Mouse (Mus musculus): Measurements from ENCODE around the gene Gart.
"Not testable (repeated sequence)": the region's sequence is repeated elsewhere in the genome, so short reads cannot be mapped to it uniquely, and the experiment has no call there.

The Gart gene

DNA sequence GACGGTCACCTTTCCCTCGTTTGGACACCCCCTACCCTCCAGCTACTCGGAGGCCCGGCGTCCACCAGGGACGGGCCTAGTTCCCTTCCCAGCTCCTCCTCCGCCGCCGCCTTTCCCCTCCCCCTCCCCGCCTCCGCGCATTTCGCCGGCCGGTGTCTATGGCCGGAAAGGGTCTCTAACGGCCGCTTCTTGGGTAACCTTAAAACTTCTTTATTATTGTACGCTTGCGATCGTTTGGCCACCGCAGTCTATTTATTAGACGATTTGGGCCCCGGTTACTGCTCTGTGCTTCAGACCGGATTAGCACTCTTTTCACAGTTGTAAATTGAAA, 1.4 kb upstream of the Gart start:
- peak; percentile 73 for DNase-seq (ENCODE audit: low spot score)

DNA sequence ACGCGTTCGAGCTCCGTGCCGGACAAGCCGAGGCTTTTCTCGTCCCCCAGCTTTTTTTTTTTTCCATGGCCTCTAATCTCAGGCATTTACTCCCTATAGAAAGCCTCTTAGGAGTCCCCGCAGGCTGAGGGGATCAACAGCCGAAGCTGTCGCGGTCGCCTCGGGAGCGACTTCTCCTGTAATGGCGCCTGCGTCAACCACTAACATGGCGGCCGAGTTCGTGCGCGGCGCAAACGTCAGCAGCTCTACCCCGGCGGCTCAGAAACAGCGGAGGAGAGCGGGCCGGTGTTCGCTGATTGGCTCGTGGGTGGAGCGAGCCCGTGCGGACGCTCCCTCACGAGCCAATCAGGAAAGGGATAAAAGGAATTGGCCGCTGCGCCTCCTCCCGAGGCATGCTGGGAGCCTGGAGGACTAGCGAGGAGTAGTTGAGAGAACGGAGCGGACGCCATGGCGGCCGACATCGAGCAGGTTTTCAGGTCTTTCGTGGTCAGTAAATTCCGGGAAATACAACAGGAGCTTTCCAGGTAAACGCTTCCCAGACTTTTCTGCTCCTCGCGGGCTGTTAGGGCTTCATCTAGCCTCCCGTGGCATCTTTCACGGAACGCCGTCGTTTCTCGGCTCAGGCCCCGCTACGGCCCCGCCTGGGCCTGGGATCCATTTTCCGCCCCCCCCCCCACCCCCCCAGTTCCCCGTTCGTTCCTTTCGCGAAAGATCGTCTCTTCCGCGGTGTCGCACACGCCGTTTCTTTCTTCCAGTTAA, 888 bp upstream of the Gart start, which contains the start of gene Son:
Gene Son, plus strand, starts transcription at position 46 of the 759 bp plus-strand sequence.
- DNase-seq (ENCODE audit: low spot score) = peak; percentile 86

DNA sequence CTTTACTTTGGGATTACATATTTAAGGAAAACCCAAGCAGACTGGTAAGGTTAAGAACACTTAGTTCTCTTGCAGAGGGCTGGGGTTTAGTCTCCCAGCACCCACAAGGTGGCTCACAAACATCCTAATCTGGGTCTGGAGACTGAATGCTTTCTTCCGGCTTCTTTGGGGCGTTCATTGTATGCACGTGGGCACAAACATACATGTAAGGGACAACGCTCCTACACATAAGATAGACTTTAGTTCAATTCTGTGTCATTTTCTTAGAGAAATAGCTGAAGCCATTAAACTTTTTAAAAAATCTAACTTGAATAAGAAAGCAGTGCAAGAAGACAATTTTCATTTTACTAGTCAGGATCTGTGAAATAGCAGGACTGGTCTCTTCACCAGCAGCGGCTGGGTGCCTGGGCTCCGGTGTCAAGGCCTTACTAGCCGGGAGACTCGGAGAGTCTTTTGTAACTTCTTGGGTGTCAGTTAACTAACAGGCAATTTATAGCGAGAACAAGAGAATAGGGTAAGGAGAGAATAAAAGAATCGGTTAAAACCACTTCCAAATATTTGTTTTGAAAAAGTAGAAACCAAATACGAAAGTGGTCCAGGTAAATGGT, 653 bp downstream of the Gart start:
- DNase-seq (ENCODE audit: low spot score) = no peak

DNA sequence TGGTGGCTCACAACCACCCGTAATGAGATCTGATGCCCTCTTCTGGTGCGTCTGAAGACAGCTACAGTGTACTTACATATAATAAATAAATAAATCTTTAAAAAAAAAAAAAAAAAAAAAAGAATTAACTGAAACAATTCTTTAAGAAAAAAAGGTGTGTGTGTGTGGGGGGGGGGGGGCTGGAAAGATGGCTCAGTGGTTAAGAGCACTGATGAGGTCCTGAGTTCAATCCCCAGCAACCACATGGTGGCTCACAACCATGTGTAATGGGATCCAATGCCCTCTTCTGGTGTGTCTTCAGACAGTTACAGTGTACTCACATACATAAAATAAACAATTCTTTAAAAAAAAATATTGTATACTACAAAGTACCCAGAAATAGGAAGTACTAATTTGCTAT, 1.3 kb downstream of the Gart start:
- DNase-seq (ENCODE audit: low spot score) = not testable (repeated sequence)

DNA sequence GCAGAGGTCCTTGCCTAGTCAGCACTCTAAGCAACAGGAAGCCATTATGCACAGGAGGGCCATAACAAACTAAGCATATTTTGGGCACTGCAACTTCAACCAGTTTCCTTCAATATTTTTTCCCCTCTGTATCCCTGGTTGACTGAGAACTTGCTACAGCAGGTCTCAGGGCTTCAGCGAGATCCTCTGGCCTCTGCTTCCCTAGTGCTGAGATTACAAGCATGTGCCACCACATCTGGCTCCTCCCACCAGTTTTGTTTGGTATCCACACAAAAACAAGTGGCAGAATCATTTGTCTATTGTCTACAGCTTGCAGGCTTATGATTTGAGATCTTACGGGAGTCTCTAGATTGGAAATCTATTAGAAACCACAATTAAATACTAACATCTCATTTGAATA, 1.9 kb downstream of the Gart start:
- DNase-seq (ENCODE audit: low spot score) = no peak

DNA sequence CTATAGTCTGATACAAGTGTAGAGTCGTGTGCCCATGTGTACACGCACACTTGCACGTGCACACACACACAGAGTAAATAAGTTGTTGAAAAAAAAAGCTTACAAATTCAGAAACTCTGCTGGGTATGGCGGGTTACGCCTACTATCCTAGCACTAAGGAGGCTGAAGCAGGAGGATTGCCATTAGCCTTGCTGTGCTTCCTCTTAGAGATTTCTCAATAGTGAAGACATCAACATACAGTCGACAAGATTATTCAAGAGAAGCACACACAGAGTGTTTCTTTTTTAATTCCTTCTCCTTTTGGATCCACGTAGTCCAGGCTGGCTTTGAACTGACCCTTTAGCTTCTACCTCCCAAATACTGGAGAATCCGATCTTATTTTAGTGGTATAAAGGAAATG, 6.6 kb downstream of the Gart start:
- no peak for DNase-seq (ENCODE audit: low spot score)

DNA sequence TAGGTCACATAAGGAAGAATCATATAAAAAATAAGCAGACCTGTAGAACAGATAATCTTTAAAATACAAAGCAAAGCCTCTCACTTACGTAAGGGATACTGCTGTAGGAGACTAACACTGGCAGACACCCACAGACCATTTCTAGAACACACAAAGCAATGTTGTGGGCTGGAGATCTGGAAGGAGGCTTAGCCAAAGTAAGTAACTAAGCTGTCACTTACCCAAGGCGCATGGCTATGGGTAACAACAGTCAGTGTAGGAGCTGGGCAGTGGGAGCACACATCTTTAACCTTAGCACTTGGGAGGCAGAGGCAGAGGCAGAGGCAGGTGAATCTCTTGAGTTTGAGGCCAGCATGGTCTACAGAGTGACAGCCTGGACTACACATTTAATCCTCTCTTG, 7.1 kb downstream of the Gart start:
- no peak for DNase-seq (ENCODE audit: low spot score)

DNA sequence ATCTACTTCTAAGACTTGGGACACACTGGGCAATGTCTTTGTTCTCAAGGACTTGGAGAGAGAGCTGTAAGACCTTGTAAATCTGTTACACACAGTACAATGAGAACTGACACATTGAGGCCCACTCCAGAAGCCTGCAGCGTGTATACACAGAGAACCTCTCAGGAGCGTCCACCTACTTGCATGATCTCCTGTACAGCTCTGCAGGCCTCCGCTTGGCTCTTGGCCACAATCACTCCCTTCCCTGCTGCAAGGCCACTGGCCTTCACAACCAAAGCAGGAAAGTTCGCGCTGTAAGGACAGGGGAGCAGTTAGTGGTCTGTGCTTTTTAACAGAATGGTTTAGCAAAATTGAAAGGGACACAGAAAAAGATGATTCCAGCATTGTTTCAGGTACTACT, 7.6 kb downstream of the Gart start:
- no peak for DNase-seq (ENCODE audit: low spot score)

DNA sequence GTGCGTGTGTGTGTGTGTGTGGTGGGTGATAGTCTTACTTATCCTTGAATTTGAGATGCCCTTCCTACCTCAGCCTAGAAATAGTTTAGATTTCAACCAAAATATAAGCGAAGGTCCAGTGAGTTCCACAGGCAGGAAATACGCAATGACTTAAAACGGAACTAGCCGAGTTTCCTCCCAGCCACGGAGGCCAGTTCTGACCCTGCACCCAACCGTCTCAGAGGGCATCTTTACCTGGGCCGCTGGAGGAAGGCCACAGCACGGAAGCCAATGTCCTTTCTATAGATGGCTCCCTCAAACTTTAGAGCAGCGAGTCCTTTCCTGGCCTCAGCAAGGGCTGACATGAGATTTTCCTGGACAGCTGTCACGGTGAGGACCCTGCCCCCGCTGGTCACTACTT, 13.1 kb downstream of the Gart start:
- no peak for DNase-seq (ENCODE audit: low spot score)

DNA sequence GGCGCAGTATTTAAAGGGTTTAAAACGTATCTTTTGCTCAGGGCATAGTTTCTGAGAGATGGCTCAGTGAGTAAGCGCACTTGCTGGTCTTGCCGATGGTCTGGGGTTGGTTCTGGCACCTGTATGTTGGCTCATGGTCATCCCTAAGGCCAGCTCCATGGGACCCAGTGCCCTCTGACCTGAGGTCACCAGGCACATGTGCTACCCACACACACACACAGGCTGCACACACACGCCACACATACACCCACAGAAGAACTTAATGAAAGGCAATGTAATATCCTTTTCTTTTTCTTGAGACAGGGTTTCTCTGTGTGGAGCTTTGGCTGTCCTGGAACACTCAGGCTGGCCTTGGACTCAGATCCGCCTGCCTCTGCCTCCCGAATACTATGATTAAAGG, 13.8 kb downstream of the Gart start:
- DNase-seq (ENCODE audit: low spot score) = no peak

DNA sequence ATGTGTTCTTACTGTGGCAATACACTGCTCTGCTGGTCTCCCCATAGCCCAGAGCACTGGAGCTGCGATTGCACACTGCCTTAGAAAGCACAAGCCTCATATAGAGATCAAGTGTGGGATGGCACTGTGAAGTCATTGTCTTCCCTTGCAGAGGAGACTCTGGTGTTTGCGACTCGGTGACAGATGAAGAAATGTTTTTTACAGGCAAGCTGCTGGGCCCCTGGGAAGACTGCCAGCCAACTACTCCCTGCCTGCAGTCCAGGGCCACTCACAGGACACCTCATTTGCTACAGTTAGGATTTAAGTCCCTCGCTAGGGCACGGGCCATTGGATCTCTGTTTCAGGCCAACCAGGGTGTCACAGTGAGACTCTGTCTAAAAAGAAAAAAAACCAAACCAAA, 14.3 kb downstream of the Gart start:
- DNase-seq (ENCODE audit: low spot score) = no peak

DNA sequence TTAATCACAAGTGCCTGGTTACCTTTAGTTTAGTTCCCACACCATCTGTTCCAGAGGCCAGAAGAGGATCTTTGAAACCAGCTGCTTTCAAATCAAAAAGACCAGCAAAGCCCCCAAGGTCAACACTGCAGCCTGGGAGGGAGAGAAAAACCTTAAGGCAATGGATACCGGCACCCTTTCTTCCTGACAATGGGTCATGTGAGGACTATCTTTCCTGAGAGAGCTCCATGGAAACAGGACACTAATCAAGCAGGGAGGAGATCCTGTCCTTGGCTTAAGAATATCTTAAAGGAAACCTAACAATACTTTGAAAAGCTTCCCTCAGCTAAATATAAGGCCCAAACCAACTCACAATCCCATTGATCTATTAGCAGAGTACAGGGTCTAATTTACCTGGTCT, 16.2 kb downstream of the Gart start:
- no peak for DNase-seq (ENCODE audit: low spot score)

DNA sequence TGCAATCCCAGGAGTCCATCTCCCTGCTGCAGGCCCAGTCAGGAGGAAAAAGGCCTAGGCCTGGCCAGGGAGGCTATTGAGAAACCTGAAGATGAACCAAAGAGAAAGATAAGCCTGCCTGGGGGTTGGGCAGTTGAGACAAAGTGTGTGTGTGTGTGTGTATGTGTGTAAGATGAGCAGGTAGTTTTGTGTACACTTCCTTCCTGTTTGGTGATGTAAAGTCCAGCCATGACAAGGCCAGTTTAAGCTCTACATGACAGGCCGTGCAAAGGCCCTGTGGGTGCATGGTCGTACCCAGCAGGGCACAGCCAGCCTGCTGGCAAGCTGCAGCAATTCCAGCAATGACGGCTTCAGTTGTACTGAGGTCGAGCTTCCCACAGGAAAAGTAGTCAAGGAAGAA, 17.0 kb downstream of the Gart start:
- DNase-seq (ENCODE audit: low spot score) = no peak

DNA sequence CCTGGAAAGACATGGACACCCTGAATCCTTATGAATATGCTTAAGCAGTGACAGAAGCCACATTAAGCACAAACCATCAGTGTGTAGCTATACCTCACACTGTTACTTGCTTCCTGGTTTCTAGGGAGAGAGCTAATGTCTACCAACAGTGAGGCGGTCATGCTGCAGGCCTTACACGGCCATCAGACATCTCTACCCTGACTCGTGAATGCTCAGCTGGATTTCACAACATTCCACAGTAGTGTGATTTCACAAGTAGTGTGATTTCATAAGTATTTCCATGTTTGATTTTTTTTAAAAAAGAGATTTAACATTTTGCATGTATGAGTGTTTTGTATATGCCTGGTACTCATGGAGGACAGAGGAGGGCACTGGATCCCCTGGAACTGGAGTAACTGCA, 18.1 kb downstream of the Gart start:
- DNase-seq (ENCODE audit: low spot score) = no peak

DNA sequence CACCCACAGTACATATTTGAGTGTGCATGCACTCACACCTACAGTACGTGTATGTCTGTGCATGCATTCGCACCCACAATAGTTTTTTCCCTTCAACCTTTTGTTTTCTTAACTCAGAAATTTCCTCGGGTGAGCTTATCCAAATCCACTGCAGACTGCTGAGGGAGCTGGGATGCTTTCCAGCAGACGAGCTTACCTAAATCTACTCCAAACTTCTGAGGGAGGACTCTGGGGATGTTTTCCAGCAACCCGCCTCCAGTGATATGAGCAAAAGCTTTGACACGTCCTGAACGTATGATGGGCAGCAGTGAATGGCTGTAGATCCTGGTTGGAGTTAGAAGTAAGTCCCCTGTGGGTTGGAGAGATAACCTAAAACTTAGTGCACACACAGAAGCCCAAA, 18.9 kb downstream of the Gart start:
- DNase-seq (ENCODE audit: low spot score) = no peak

DNA sequence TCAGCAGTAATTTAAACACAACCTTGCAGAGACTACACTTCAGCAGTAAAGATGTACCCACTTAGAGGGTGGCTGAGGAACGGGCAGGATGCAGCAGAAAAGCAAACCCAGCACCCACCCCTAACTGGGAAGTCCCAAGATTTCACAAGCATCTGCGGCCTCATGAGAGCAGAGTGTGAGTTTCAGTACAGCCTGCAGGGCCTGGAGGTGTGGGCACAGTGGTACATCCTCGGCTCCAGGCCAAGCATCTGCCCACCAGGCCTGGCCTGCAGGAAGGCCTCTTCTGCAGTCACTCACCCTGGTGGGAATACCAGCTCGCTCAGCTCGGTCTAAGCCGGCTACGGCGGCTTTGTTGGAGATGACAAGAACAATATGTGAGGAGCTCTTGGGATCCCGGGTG, 23.7 kb downstream of the Gart start:
- DNase-seq (ENCODE audit: low spot score) = no peak

DNA sequence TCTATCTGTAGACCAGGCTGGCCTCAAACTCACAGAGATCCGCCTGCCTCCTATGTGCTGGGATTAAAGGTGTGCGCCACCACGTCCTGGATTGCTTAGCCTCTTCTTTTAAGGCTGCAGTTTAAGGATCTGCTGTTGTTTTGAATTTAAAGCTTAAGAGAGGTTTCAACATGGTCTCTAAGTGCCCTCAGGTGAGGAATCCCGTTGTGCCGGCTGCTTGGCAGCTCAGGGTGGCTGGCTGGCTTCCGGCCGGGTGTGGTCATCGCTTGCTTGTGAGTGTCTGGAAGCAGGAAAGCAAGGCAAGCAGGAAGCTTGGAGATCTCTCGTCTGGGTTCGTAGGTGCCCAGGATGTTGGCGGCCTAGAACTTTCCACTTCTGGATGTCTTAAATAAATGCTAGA, 25.8 kb downstream of the Gart start:
- no peak for DNase-seq (ENCODE audit: low spot score)

DNA sequence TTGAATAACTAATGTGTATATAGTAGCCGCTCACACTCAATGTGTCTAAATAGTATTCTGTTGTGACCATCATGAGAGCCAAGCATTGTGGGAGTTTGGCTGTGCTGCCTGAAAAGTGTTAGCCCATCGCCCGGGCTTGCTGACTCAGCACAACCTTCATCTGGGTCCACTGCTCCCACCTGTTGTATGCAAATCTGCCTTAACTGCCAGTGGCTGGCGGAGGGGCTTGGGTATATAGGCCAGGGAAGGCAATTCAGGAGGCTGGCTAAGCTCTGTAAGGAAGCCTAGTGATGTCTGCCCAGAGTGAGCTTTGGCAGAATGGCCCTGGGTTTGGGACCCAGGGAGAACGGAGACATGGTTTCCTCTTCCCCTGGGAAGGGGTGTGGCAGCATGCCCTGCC, 26.6 kb downstream of the Gart start:
- no peak for DNase-seq (ENCODE audit: low spot score)

DNA sequence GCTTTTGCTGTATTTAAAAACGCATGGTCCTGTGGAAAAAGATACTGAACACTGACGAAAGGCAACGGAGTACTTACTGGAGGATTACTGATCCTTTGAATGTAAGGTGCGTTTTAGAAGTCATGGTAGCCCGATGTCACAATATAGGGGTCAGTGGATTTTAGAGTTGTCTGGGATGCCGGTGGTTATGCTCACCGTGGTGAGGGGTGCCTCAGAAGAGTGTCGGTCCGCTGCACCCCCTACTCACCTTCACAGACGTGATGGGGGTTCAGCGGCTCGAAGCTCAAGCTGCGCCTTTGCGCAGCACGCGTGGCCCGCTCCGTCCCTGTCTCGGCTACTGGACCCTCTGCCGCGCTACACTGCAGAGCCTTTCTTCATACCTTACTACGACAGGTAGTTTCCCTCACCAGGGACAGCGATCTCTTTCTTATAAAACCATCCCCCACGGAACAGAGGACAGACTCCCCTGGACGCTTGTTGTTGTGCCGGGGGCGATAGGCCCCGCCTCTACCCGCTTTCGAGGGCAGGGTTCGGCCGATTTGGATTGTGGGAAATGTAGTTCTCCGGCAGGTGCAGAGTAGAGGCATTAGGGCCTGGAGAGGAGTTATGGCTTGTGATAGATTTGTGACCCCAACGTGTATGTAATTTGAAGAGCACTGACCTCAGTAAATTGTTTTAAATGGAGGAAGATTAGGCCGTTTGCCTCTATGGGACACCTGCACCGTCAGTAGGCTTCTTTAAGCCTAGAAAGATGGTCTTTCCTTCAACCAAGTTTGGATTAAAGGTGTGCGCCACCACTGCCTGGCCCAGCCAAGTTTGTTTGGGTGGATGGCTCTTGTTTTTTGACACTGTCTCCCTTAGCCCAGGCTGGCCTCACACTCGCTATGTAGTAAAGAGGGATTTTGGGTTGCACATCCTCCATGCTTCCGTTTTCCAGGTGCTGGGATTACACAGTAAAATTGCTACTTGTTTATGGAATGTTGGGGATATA, 27.9 kb downstream of the Gart start, which contains the start of gene Dnajc28:
Gene Dnajc28, minus strand, starts transcription at position 516 of the 991 bp plus-strand sequence.
- DNase-seq (ENCODE audit: low spot score) = peak; percentile 57

DNA sequence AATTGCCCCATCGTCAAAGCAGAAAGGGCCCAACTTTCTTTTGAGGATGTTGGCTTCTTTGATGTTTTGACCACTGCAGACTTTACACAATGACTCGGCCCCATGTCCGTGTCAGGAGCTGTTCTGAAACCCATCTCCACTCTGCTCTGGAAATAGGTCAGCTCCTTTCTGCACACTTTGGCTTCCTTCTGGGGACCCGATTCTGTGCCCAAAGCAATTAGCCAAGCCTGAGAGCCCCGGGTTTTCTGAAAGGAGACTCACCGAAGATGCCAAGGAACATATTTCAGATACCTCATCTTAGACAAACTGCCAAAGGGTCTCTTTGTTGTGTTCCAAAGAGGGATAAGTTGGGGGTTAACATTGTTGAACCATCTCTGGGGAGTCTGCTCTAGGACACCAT, 32.2 kb downstream of the Gart start:
- DNase-seq (ENCODE audit: low spot score) = no peak

DNA sequence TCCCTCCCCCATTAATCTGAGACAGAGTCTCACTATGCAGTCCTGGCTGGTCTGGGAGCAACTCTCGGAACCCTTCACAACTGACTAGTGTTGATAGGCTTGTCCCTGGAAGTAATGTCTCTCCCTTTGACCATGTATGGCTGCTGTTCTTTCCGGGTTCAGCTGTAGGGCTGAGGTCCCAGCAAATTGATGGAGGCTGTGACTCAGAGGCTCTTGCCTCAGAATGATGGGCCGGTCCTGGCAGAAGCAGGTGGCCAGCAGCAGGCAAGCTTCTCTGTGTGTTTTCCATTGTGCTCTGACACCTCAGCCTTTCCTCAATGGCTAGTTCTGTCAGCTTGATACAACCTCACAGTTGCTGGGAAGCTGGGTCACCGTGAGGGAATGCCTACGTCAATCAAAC, 34.2 kb downstream of the Gart start:
- DNase-seq (ENCODE audit: low spot score) = no peak

DNA sequence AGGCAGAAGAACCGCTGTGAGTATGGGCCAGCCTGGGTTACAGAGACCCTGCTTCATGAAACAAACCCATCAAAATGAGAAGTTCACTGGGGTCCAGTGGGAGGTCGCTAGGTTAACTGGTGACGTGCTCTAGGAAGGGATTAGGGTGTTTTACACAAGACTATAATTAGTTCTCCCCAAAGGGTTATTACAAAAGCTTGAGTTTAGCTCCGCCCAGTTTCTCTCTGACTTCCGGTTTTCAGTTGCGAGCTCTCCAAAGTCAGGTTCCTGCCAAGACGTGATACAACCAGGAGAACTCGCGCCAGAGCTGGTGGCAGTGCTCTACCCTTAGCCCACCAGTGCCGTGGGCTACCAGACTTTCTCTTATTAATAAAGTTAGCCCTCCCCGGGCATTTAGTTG, 35.5 kb downstream of the Gart start:
- no peak for DNase-seq (ENCODE audit: low spot score)

All from ovary, postnatal 14 days (tissue).